Mouse (Mus musculus): ENCODE measurements around the gene Zfp580.

DNA sequence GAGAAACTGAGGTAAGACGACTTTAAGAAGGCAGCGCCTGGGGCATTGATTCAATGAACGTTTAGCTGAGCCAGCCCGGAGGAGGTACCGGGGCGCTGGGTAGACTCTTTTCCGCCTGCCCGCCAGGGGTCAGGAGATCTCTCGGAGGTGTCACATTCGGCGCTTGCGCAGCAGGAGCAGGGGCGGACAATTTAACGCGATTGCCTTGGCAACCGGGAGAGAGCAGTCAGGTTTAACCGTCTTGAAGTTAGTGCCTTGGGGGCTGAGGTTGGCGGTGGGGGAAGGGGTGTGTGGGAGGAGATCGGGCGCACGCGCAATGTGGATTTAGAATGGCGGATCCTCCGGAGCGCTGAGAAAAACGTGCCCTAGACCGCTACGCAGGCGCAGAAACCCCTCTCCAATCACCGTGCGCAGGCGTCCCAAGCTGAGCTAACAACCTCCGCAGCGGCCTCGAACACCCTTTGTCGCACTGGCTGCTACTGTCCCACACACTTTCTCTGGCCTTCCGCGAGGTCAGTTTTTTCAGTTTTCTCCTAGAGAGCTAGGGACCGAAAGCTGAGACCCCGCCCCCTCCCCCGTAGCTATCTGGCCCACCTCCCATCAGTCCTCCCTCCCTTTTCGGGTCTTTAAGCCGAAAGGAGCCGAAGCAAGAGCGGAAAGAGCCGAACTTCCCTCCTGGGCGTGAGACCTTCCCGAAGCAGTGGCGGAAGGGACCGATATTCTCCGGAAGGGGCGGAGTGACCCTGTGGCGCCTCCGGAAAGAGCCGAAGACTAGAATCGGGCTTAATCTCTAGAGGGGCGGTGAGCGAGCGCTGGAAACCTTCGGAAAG is 9.8 kb downstream of the Zfp580 start:
- TF ChIP-seq CTCF (IDR thresholded peaks at IDR 0.05; ENCODE audit: low read depth, low read length) (no peak), GATA1 (IDR thresholded peaks at IDR 0.05; ENCODE audit: borderline replicate concordance, low read length) (no peak), GATA2 (IDR thresholded peaks at IDR 0.05; ENCODE audit: borderline replicate concordance, low read depth, low read length) (no peak), POLR2AphosphoS5 (IDR thresholded peaks at IDR 0.05; ENCODE audit: insufficient replicate concordance, low read depth, low read length) (no peak), TAL1 (conservative IDR thresholded peaks at IDR 0.05; ENCODE audit: low read depth, low read length) (no peak)
